Mouse (Mus musculus): ENCODE measurements at regions not wholly inside any gene's neighbourhood (a gene's known extent, or its start where the extent isn't known, plus 50 kb on each side); places are given as distances from the start of the nearest gene placed in this dataset.

- no peaks in the 10 kb centered on the region for H3K4me1 ChIP-seq (ENCODE audit: control insufficient read depth, insufficient read depth, low read length)
- DNase-seq (ENCODE audit: low spot score) (no peak), ATAC-seq (ENCODE audit: low FRiP score, low read depth) (no peak)
- no peak overlapping the region for H3K9ac ChIP-seq (ENCODE audit: low read depth, low read length, severe bottlenecking)
- WGBS = 85% methylated on average over 2 of the region's 2 CpGs
- no peak overlapping the region for H3K27ac ChIP-seq (replicated peaks; ENCODE audit: low read depth, low read length)
- H3K4me2 ChIP-seq (replicated peaks; ENCODE audit: low read depth, low read length, severe bottlenecking) = no peak overlapping the region
- H3K36me3 ChIP-seq (ENCODE audit: control insufficient read depth, insufficient read depth, low read length) = no peaks in the 10 kb centered on the region
- no peaks in the 10 kb centered on the region for H3K9me3 ChIP-seq (ENCODE audit: control insufficient read depth, low read length)
- no peak overlapping the region for H3K4me3 ChIP-seq (replicated peaks; ENCODE audit: low read length)
- H3K27me3 ChIP-seq (ENCODE audit: control insufficient read depth, insufficient read depth, low read length) = no peaks in the 10 kb centered on the region
- TF ChIP-seq POLR2A (IDR thresholded peaks at IDR 0.05; ENCODE audit: borderline replicate concordance, extremely low read depth, insufficient read depth, insufficient read length) = no peak
These were observed 239.4 kb downstream of the Sox11 start for GRCm38 (mm10) chr12:27102996-27103395.

- TF ChIP-seq POLR2A (IDR thresholded peaks at IDR 0.05; ENCODE audit: borderline replicate concordance, extremely low read depth, insufficient read depth, insufficient read length) = no peak
These were observed 253.2 kb downstream of the Sox11 start for GRCm38 (mm10) chr12:27089206-27089605.

GRCm38 (mm10) chr12:27085890-27086289, 256.5 kb downstream of the Sox11 start:
- no peak overlapping the region for H3K27ac ChIP-seq (replicated peaks; ENCODE audit: low read depth, low read length)
- WGBS = 60% methylated on average over 2 of the region's 2 CpGs
- DNase-seq (ENCODE audit: low spot score) (no peak), ATAC-seq (ENCODE audit: low FRiP score, low read depth) (no peak)
- TF ChIP-seq POLR2A (IDR thresholded peaks at IDR 0.05; ENCODE audit: borderline replicate concordance, extremely low read depth, insufficient read depth, insufficient read length) = no peak
- no peak overlapping the region for H3K4me2 ChIP-seq (replicated peaks; ENCODE audit: low read depth, low read length, severe bottlenecking)
- H3K4me3 ChIP-seq (replicated peaks; ENCODE audit: low read length) = no peak overlapping the region
- H3K36me3 ChIP-seq (ENCODE audit: control insufficient read depth, insufficient read depth, low read length) = no peaks in the 10 kb centered on the region
- no peak overlapping the region for H3K9ac ChIP-seq (ENCODE audit: low read depth, low read length, severe bottlenecking)
- no peaks in the 10 kb centered on the region for H3K27me3 ChIP-seq (ENCODE audit: control insufficient read depth, insufficient read depth, low read length)
- no peaks in the 10 kb centered on the region for H3K9me3 ChIP-seq (ENCODE audit: control insufficient read depth, low read length)
- H3K4me1 ChIP-seq (ENCODE audit: control insufficient read depth, insufficient read depth, low read length) = peaks cover 10% of the 10 kb centered on the region

More at GRCm38 (mm10) chr12:27089206-27089605, 253.2 kb downstream of the Sox11 start:
- Histone ChIP-seq H3K4me2 (replicated peaks; ENCODE audit: low read depth, low read length, severe bottlenecking) (no peak overlapping the region), H3K4me1 (ENCODE audit: control insufficient read depth, insufficient read depth, low read length) (no peaks in the 10 kb centered on the region), H3K9ac (ENCODE audit: low read depth, low read length, severe bottlenecking) (no peak overlapping the region), H3K4me3 (replicated peaks; ENCODE audit: low read length) (no peak overlapping the region), H3K36me3 (ENCODE audit: control insufficient read depth, insufficient read depth, low read length) (no peaks in the 10 kb centered on the region), H3K27ac (replicated peaks; ENCODE audit: low read depth, low read length) (no peak overlapping the region), H3K27me3 (ENCODE audit: control insufficient read depth, insufficient read depth, low read length) (no peaks in the 10 kb centered on the region), H3K9me3 (ENCODE audit: control insufficient read depth, low read length) (no peaks in the 10 kb centered on the region)
- ATAC-seq (ENCODE audit: low FRiP score, low read depth) = no peak
- DNase-seq (ENCODE audit: low spot score) = no peak
- 79% methylated on average over 1 of the region's 1 CpGs for WGBS

- H3K36me3 ChIP-seq (ENCODE audit: control insufficient read depth, insufficient read depth, low read length) = no peaks in the 10 kb centered on the region
- WGBS = 30% methylated on average over 4 of the region's 4 CpGs
- no peak overlapping the region for H3K27ac ChIP-seq (replicated peaks; ENCODE audit: low read depth, low read length)
- ATAC-seq (ENCODE audit: low FRiP score, low read depth) (no peak), DNase-seq (ENCODE audit: low spot score) (no peak)
- no peak overlapping the region for H3K4me2 ChIP-seq (replicated peaks; ENCODE audit: low read depth, low read length, severe bottlenecking)
- no peak overlapping the region for H3K9ac ChIP-seq (ENCODE audit: low read depth, low read length, severe bottlenecking)
- TF ChIP-seq POLR2A (IDR thresholded peaks at IDR 0.05; ENCODE audit: borderline replicate concordance, extremely low read depth, insufficient read depth, insufficient read length) = no peak
- H3K4me1 ChIP-seq (ENCODE audit: control insufficient read depth, insufficient read depth, low read length) = peaks cover 10% of the 10 kb centered on the region
- H3K27me3 ChIP-seq (ENCODE audit: control insufficient read depth, insufficient read depth, low read length) = no peaks in the 10 kb centered on the region
- H3K9me3 ChIP-seq (ENCODE audit: control insufficient read depth, low read length) = no peaks in the 10 kb centered on the region
- no peak overlapping the region for H3K4me3 ChIP-seq (replicated peaks; ENCODE audit: low read length)
These were observed 258.5 kb downstream of the Sox11 start for GRCm38 (mm10) chr12:27083645-27084550.

- Histone ChIP-seq H3K27ac (replicated peaks; ENCODE audit: low read depth, low read length) (no peak overlapping the region), H3K4me3 (replicated peaks; ENCODE audit: low read length) (peak overlapping the region; percentile 20), H3K4me2 (replicated peaks; ENCODE audit: low read depth, low read length, severe bottlenecking) (peak overlapping the region; percentile 44), H3K27me3 (ENCODE audit: control insufficient read depth, insufficient read depth, low read length) (no peaks in the 10 kb centered on the region), H3K4me1 (ENCODE audit: control insufficient read depth, insufficient read depth, low read length) (peaks cover 10% of the 10 kb centered on the region), H3K36me3 (ENCODE audit: control insufficient read depth, insufficient read depth, low read length) (no peaks in the 10 kb centered on the region), H3K9me3 (ENCODE audit: control insufficient read depth, low read length) (no peaks in the 10 kb centered on the region), H3K9ac (ENCODE audit: low read depth, low read length, severe bottlenecking) (no peak overlapping the region)
- ATAC-seq (ENCODE audit: low FRiP score, low read depth) = 0 out of 2 replicates have a peak, but pooled peaks have one; percentile 47
- 7% methylated on average over 8 of the region's 8 CpGs for WGBS
- no peak for DNase-seq (ENCODE audit: low spot score)
- no peak for TF ChIP-seq POLR2A (IDR thresholded peaks at IDR 0.05; ENCODE audit: borderline replicate concordance, extremely low read depth, insufficient read depth, insufficient read length)
These were observed 259.3 kb downstream of the Sox11 start for GRCm38 (mm10) chr12:27083089-27083488.
